Mouse (Mus musculus) limb, embryonic 13.5 days (tissue): ENCODE results near the gene Gimap4. TPM values are rescaled to one million over a fixed set of nuclear protein-coding genes. Genes with fewer than 3 reads are reported as not detected.

ENCODE experiments used
- polyA plus RNA-seq: library from polyadenylated mRNA; unstranded; fragments of >200 nt; fragmentation: Nextera tagmentation; extraction: Ambion mirVana; gene quantifications from 2 replicates; pipeline ENCODE4 v1.2.1, GENCODE M21; 2015

The Gimap4 gene
- polyA plus RNA-seq, 1 experiment from 2014 or later = 12.5 TPM

Other genes with a start within 250 kb of the Gimap4 start
- 23.0 and 24.7 TPM in 2 replicates for gene Zfp467, start 238.7 kb upstream of the Gimap4 start, polyA plus RNA-seq
- gene Sspo, start 236.3 kb upstream of the Gimap4 start, polyA plus RNA-seq = 0.23 and 0.47 TPM in 2 replicates
- 9.2 and 9.3 TPM in 2 replicates for gene Atp6v0e2, start 146.9 kb upstream of the Gimap4 start, polyA plus RNA-seq
- gene Lrrc61, start 129.8 kb upstream of the Gimap4 start, polyA plus RNA-seq = 6.9 and 11.6 TPM in 2 replicates
- gene Rarres2, start 111.8 kb upstream of the Gimap4 start, polyA plus RNA-seq = 10.3 and 10.9 TPM in 2 replicates
- gene Gm45021, start 94.9 kb upstream of the Gimap4 start, polyA plus RNA-seq = not detected in 2 replicates
- gene Repin1, start 90.7 kb upstream of the Gimap4 start, polyA plus RNA-seq = 30.7 and 34.1 TPM in 2 replicates
- gene Gm44965, start 90.6 kb upstream of the Gimap4 start, polyA plus RNA-seq = 0.73 TPM in 1 of 2 replicates, not detected in the other
- 7.2 and 7.7 TPM in 2 replicates for gene Zfp775, start 82.5 kb upstream of the Gimap4 start, polyA plus RNA-seq
- 0.75 and 0.89 TPM in 2 replicates for gene AI854703, start 57.8 kb upstream of the Gimap4 start, polyA plus RNA-seq
- 0.70 and 0.86 TPM in 2 replicates for gene Gimap8, start 37.3 kb upstream of the Gimap4 start, polyA plus RNA-seq
- gene Gimap9, start 8.4 kb upstream of the Gimap4 start, polyA plus RNA-seq = 7.0 and 7.7 TPM in 2 replicates
- gene Gimap6, start 23.7 kb downstream of the Gimap4 start, polyA plus RNA-seq = 18.1 and 18.5 TPM in 2 replicates
- 0.94 and 2.3 TPM in 2 replicates for gene Gm28053, start 34.1 kb downstream of the Gimap4 start, polyA plus RNA-seq
- not detected in 2 replicates for gene Gimap7, start 34.1 kb downstream of the Gimap4 start, polyA plus RNA-seq
- 9.8 and 10.4 TPM in 2 replicates for gene Gimap1, start 54.5 kb downstream of the Gimap4 start, polyA plus RNA-seq
- gene Gimap5, start 61.6 kb downstream of the Gimap4 start, polyA plus RNA-seq = 3.0 and 3.4 TPM in 2 replicates
- not detected in 2 replicates for gene Gimap3, start 86.3 kb downstream of the Gimap4 start, polyA plus RNA-seq
- 56.6 and 63.0 TPM in 2 replicates for gene Tmem176a, start 156.4 kb downstream of the Gimap4 start, polyA plus RNA-seq
- 224 and 226 TPM in 2 replicates for gene Tmem176b, start 156.9 kb downstream of the Gimap4 start, polyA plus RNA-seq
- not detected in 2 replicates for gene Aoc1, start 188.3 kb downstream of the Gimap4 start, polyA plus RNA-seq
- not detected in 2 replicates for gene 1600015I10Rik, start 245.3 kb downstream of the Gimap4 start, polyA plus RNA-seq